Mouse (Mus musculus) naive thymus-derived CD4-positive, alpha-beta T cell, adult 2 months (primary cell): ENCODE measurements around the gene Dpf2.

Source experiments
- DNase-seq: peaks from one replicate; pipeline ENCODE4 v3.0.0-alpha.2; 2011; ENCODE audit warnings: low read depth

The Dpf2 gene

GRCm38 (mm10) chr19:5935691-5936090 lies 22.9 kb upstream of the Dpf2 start:
- DNase-seq: no peak

GRCm38 (mm10) chr19:5935266-5935665 lies 22.5 kb upstream of the Dpf2 start:
- no peak for DNase-seq

GRCm38 (mm10) chr19:5929634-5930596 lies 17.1 kb upstream of the Dpf2 start:
- no peak for DNase-seq

GRCm38 (mm10) chr19:5928546-5928945 lies 15.7 kb upstream of the Dpf2 start:
- DNase-seq: no peak

- no peak for DNase-seq
Observed at GRCm38 (mm10) chr19:5928104-5928503, 15.3 kb upstream of the Dpf2 start.

GRCm38 (mm10) chr19:5927532-5927931 lies 14.7 kb upstream of the Dpf2 start:
- no peak for DNase-seq

GRCm38 (mm10) chr19:5927026-5927425 lies 14.2 kb upstream of the Dpf2 start:
- no peak for DNase-seq

- no peak for DNase-seq
Observed at GRCm38 (mm10) chr19:5925311-5925855, 12.6 kb upstream of the Dpf2 start.

GRCm38 (mm10) chr19:5924713-5925093 lies 11.9 kb upstream of the Dpf2 start, which contains the start of gene Cdc42ep2:
Cdc42ep2 (minus strand) TSS chr19:5924816.
- peak; percentile 93 for DNase-seq

- DNase-seq: peak; percentile 88
Observed at GRCm38 (mm10) chr19:5923990-5924712, 11.3 kb upstream of the Dpf2 start.

- DNase-seq: no peak
Observed at GRCm38 (mm10) chr19:5922963-5923362, 10.2 kb upstream of the Dpf2 start.

GRCm38 (mm10) chr19:5922119-5922942 lies 9.5 kb upstream of the Dpf2 start:
- DNase-seq: no peak

GRCm38 (mm10) chr19:5921715-5922114 lies 8.9 kb upstream of the Dpf2 start:
- no peak for DNase-seq

GRCm38 (mm10) chr19:5912103-5913006 lies 455 bp downstream of the Dpf2 start:
- peak; percentile 100 for DNase-seq

GRCm38 (mm10) chr19:5911430-5912102 lies 1.2 kb downstream of the Dpf2 start:
- DNase-seq: peak; percentile 34

GRCm38 (mm10) chr19:5910221-5910620 lies 2.6 kb downstream of the Dpf2 start:
- no peak for DNase-seq

GRCm38 (mm10) chr19:5907275-5907674 lies 5.5 kb downstream of the Dpf2 start:
- no peak for DNase-seq

- peak; percentile 93 for DNase-seq
Observed at GRCm38 (mm10) chr19:5894002-5894678, 18.7 kb downstream of the Dpf2 start, which contains the start of gene Tigd3. Tigd3 (minus strand) TSS chr19:5894149.

GRCm38 (mm10) chr19:5893282-5894001 lies 19.4 kb downstream of the Dpf2 start:
- DNase-seq: peak; percentile 28
